Mouse (Mus musculus) E14TG2a.4 (cell line): Measurements from ENCODE around the gene Map2k6.

Experiments
- CTCF ChIP-seq: conservative IDR thresholded peaks from 2 replicates; pipeline ENCODE4 v1.5.1; 2014; ENCODE audit warnings: low read length
- NANOG ChIP-seq: IDR thresholded peaks from 2 replicates; pipeline ENCODE4 v1.6.1; 2014; ENCODE audit warnings: borderline replicate concordance, low read length, mixed read lengths

GRCm38 (mm10) chr11:110534856-110535255 is 135.9 kb downstream of the Map2k6 start:
- TF ChIP-seq CTCF (no peak), NANOG (no peak)
